ENCODE assay signal across 8 mouse cellular contexts in genomic region chr1:45312870-45313269, GRCm38 (mm10). TPM values are rescaled to one million over a fixed set of nuclear protein-coding genes. Genes with fewer than 3 reads are reported as not detected.
DNase-seq lines count a peak whose midpoint lies in the region; ATAC-seq and TF ChIP-seq lines count a peak whose summit lies in the region.

No protein-coding gene starts in this region.

- no peaks in the 10 kb centered on the region for H3K36me3 ChIP-seq in lung, embryonic 15.5 days
- H3K36me3 ChIP-seq in intestine, embryonic 15.5 days, result no peaks in the 10 kb centered on the region
- no peaks in the 10 kb centered on the region for H3K36me3 ChIP-seq in stomach, embryonic 15.5 days
- no peaks in the 10 kb centered on the region for H3K36me3 ChIP-seq in thymus, adult 2 months (ENCODE audit: control insufficient read depth, insufficient read depth, low read length)

- H3K4me1 ChIP-seq in lung, embryonic 15.5 days, result peaks cover 6% of the 10 kb centered on the region; the same call in 1 of the 2 replicates
- 0 out of 2 replicates have a peak, but pooled peaks cover 4% of the 10 kb centered on the region for H3K4me1 ChIP-seq in intestine, embryonic 15.5 days (replicated peaks)
- H3K4me1 ChIP-seq in stomach, embryonic 15.5 days, result no peaks in the 10 kb centered on the region
- no peaks in the 10 kb centered on the region for H3K4me1 ChIP-seq in thymus, adult 2 months (replicated peaks; ENCODE audit: control insufficient read depth, insufficient read depth, low read length)

- H3K4me3 ChIP-seq in lung, embryonic 15.5 days, result peak overlapping the region; percentile 47
- peak overlapping the region; percentile 43 for H3K4me3 ChIP-seq in intestine, embryonic 15.5 days (replicated peaks)
- H3K4me3 ChIP-seq in stomach, embryonic 15.5 days (replicated peaks), result peak overlapping the region; percentile 36
- no peak overlapping the region for H3K4me3 ChIP-seq in thymus, adult 2 months (ENCODE audit: control insufficient read depth, insufficient read depth, low read length)

- TF ChIP-seq CTCF in thymus, adult 2 months (IDR thresholded peaks at IDR 0.05; ENCODE audit: borderline replicate concordance, control insufficient read depth, extremely low read depth, insufficient read depth, low read length, poor library complexity), result no peak

- peak overlapping the region; percentile 37; the same call in 1 of the 2 replicates for H3K4me2 ChIP-seq in lung, embryonic 15.5 days
- no peak overlapping the region for H3K4me2 ChIP-seq in intestine, embryonic 15.5 days (replicated peaks)
- H3K4me2 ChIP-seq in stomach, embryonic 15.5 days, result no peak overlapping the region; the same call in 1 of the 2 replicates

- H3K27me3 ChIP-seq in lung, embryonic 15.5 days, result no peaks in the 10 kb centered on the region
- H3K27me3 ChIP-seq in intestine, embryonic 15.5 days (replicated peaks), result no peaks in the 10 kb centered on the region
- no peaks in the 10 kb centered on the region for H3K27me3 ChIP-seq in stomach, embryonic 15.5 days (replicated peaks)
- no peaks in the 10 kb centered on the region for H3K27me3 ChIP-seq in thymus, adult 2 months (ENCODE audit: control insufficient read depth, insufficient read depth, low read length)

- no peak overlapping the region for H3K9ac ChIP-seq in lung, embryonic 15.5 days
- no peak overlapping the region for H3K9ac ChIP-seq in intestine, embryonic 15.5 days
- no peak overlapping the region for H3K9ac ChIP-seq in stomach, embryonic 15.5 days

- H3K27ac ChIP-seq in lung, embryonic 15.5 days, result peak overlapping the region; percentile 51
- H3K27ac ChIP-seq in intestine, embryonic 15.5 days, result peak overlapping the region; percentile 54; the same call in 1 of the 2 replicates
- H3K27ac ChIP-seq in stomach, embryonic 15.5 days, result peak overlapping the region; percentile 74
- no peak overlapping the region for H3K27ac ChIP-seq in thymus, adult 2 months (ENCODE audit: control insufficient read depth, insufficient read depth, low read length)

- no peak for TF ChIP-seq POLR2A in thymus, adult 2 months (IDR thresholded peaks at IDR 0.05; ENCODE audit: control insufficient read depth, extremely low read depth, insufficient read depth, low read length, poor library complexity)

- DNase-seq in cerebellum, postnatal 10 days, result peak; percentile 3 to 6
- no peak for DNase-seq in cerebellum, adult 9-10 months
- no peak for DNase-seq in lung, postnatal 25 days (ENCODE audit: low spot score)
- no peak for DNase-seq in cerebellum, adult 11 months
- no peak for DNase-seq in thymus, adult 2 months

- peak; percentile 52; the same call in 1 of the 2 replicates for ATAC-seq in lung, embryonic 15.5 days (ENCODE audit: borderline replicate concordance, extremely low read depth, low FRiP score, low TSS enrichment)
- peak; percentile 50 for ATAC-seq in intestine, embryonic 15.5 days
- ATAC-seq in stomach, embryonic 15.5 days (ENCODE audit: insufficient read depth, low FRiP score, low read depth), result peak; percentile 64; the same call in 1 of the 2 replicates

- no peaks in the 10 kb centered on the region for H3K9me3 ChIP-seq in lung, embryonic 15.5 days
- no peaks in the 10 kb centered on the region for H3K9me3 ChIP-seq in intestine, embryonic 15.5 days
- H3K9me3 ChIP-seq in stomach, embryonic 15.5 days, result no peaks in the 10 kb centered on the region

RNA-seq across cellular contexts. Expression of gene Col3a1, which starts 1.5 kb away (rescaled TPM):
- polyA plus RNA-seq in lung, embryonic 15.5 days (2015; fragmentation: Nextera tagmentation; extraction: Ambion mirVana), result 1,473 and 1,574 TPM in 2 replicates
- 1,565 and 1,737 TPM in 2 replicates for polyA plus RNA-seq in intestine, embryonic 15.5 days (2015; fragmentation: Nextera tagmentation; extraction: Ambion mirVana)
- polyA plus RNA-seq in stomach, embryonic 15.5 days (2015; fragmentation: Nextera tagmentation; extraction: Ambion mirVana), result 1,953 and 2,022 TPM in 2 replicates
- polyA plus RNA-seq in thymus, adult 2 months (2012; rRNA removed), result 18.4 and 18.8 TPM in 2 replicates

Comparison
In these comparisons a context has a peak if more than half of its experiments do, and no peak if none do; other contexts are left out.
1. DNase-seq: peak in cerebellum, postnatal 10 days (2 of 2); none in cerebellum, adult 9-10 months (single experiment), lung, postnatal 25 days (single experiment), cerebellum, adult 11 months (single experiment) and thymus, adult 2 months (single experiment).
2. RNA of gene Col3a1, which starts 1.5 kb away (polyA plus RNA-seq): 1,953 to 2,022 TPM in stomach, embryonic 15.5 days, 1,565 to 1,737 TPM in intestine, embryonic 15.5 days and 1,473 to 1,574 TPM in lung, embryonic 15.5 days; 18.4 to 18.8 TPM in thymus, adult 2 months; every median in the first group is over 10 times any median in the second.
3. Peak in every context shown above with its lines, with median percentiles within 50 percentile points of each other: ATAC-seq.